In the genomic region with DNA sequence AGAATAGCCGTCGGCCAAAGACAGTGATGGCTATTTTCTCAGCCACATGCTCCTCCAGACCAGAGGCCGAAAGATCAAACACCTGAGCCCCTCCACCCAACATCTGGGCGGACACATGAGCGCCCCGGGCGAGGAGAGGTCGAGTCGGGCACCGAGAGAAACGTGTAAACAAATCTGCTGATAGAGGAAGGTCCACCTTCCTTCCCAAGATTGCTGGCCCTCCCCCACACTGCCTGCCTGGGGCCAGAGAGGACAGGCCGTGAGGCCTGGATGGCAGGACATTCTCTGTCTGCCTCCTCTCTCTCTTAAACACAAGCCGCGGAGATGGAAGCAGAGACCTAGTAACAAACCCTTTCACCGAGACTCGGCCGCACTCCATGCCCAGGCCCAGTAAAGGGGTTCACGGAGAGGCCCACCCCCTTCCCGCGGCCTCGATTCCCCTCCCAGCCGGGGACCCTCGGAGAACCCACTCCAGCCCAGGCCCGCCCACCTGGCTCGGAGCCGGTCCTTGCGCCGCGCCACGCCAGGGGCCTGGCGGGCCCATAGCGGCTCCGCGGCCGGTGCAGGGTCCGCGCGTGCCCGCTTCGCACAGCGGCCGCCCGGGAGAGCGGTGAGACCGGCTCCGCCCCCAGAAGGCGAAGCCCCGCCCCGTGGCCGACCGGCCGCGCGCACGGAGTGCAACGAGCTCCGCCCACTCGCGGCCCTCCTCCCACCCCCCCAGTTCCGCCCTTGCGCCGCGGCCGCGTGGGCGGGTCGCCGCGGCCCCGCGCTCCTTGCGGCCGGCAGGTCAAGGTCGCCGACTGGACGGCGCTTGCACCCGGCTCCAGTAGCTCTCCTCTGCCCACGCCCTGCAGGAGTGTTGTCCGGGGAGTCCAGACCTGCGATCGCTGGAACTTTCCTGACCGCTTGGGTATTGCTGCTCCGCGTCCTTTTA, we compare ENCODE assay signal across 8 mouse cellular contexts. TPM values are rescaled to one million over a fixed set of nuclear protein-coding genes. Genes with fewer than 3 reads are reported as not detected.
A peak's percentile ranks its signal among the peaks of the same experiment; 100 is the strongest.
DNase-seq lines count a peak whose midpoint lies in the region; ATAC-seq and TF ChIP-seq lines count a peak whose summit lies in the region.

No protein-coding gene starts in this region.

- peak overlapping the region; percentile 90 for H3K4me2 ChIP-seq in heart, embryonic 11.5 days
- H3K4me2 ChIP-seq in kidney, embryonic 16.5 days (replicated peaks; ENCODE audit: low read depth, low read length), result peak overlapping the region; percentile 72
- H3K4me2 ChIP-seq in liver, embryonic 12.5 days, result peak overlapping the region; percentile 83

- peaks cover 17% of the 10 kb centered on the region for H3K36me3 ChIP-seq in heart, embryonic 11.5 days (ENCODE audit: control insufficient read depth, insufficient read depth, low read length)
- H3K36me3 ChIP-seq in kidney, embryonic 16.5 days (ENCODE audit: insufficient read depth, low read length), result peaks cover 21% of the 10 kb centered on the region
- peaks cover 40% of the 10 kb centered on the region for H3K36me3 ChIP-seq in liver, embryonic 12.5 days

- peaks cover 6% of the 10 kb centered on the region for H3K27me3 ChIP-seq in heart, embryonic 11.5 days (ENCODE audit: control insufficient read depth, insufficient read depth, low read length)
- no peaks in the 10 kb centered on the region for H3K27me3 ChIP-seq in kidney, embryonic 16.5 days (ENCODE audit: insufficient read depth, low read length)
- H3K27me3 ChIP-seq in liver, embryonic 12.5 days (replicated peaks), result peaks cover 19% of the 10 kb centered on the region

- H3K27ac ChIP-seq in heart, embryonic 11.5 days (ENCODE audit: low read depth, low read length), result peak overlapping the region; percentile 99
- H3K27ac ChIP-seq in kidney, embryonic 16.5 days (ENCODE audit: low read length), result peak overlapping the region; percentile 98
- H3K27ac ChIP-seq in liver, embryonic 12.5 days, result peak overlapping the region; percentile 96

- DNase-seq in CD4-positive, CD25-positive, alpha-beta regulatory T cell, adult 2 months (ENCODE audit: low read depth, low spot score), result peak; percentile 94
- peak; percentile 93 for DNase-seq in brain, embryonic 14.5 days (ENCODE audit: low read depth)
- peak; percentile 91 for DNase-seq in naive thymus-derived CD4-positive, alpha-beta T cell, adult 2 months (ENCODE audit: low read depth)
- DNase-seq in spleen, postnatal 4 days (ENCODE audit: low spot score in 2 of 2), result peak; percentile 97 to 99

- peak overlapping the region; percentile 90 for H3K4me3 ChIP-seq in heart, embryonic 11.5 days (ENCODE audit: low read depth, low read length)
- H3K4me3 ChIP-seq in kidney, embryonic 16.5 days (ENCODE audit: low read length), result peak overlapping the region; percentile 79
- H3K4me3 ChIP-seq in liver, embryonic 12.5 days, result peak overlapping the region; percentile 91

- peaks cover 11% of the 10 kb centered on the region for H3K4me1 ChIP-seq in heart, embryonic 11.5 days (ENCODE audit: control insufficient read depth, insufficient read depth, low read length)
- H3K4me1 ChIP-seq in kidney, embryonic 16.5 days (ENCODE audit: insufficient read depth, low read length), result peaks cover 26% of the 10 kb centered on the region
- H3K4me1 ChIP-seq in liver, embryonic 12.5 days, result peaks cover 77% of the 10 kb centered on the region

- peak overlapping the region; percentile 95 for H3K9ac ChIP-seq in heart, embryonic 11.5 days (ENCODE audit: low read depth, low read length)
- peak overlapping the region; percentile 92 for H3K9ac ChIP-seq in kidney, embryonic 16.5 days (replicated peaks; ENCODE audit: low read length)
- peak overlapping the region; percentile 96 for H3K9ac ChIP-seq in liver, embryonic 12.5 days

- WGBS in heart, embryonic 11.5 days (ENCODE audit: insufficient replicate concordance), result under 1% methylated on average over 83 of the region's 85 CpGs
- under 1% methylated on average over 78 of the region's 85 CpGs for WGBS in kidney, embryonic 16.5 days
- WGBS in liver, embryonic 12.5 days (ENCODE audit: insufficient replicate concordance), result under 1% methylated on average over 84 of the region's 85 CpGs

- no peak for TF ChIP-seq CTCF in brain, embryonic 14.5 days (IDR thresholded peaks at IDR 0.05; ENCODE audit: borderline replicate concordance, extremely low read depth, insufficient read depth, insufficient read length)

- peak; percentile 53 for ATAC-seq in erythroblast, adult 5-6 weeks (replicated peaks; ENCODE audit: low FRiP score, poor library complexity, severe bottlenecking)
- ATAC-seq in heart, embryonic 11.5 days (replicated peaks; ENCODE audit: insufficient number of reproducible peaks, low FRiP score, low TSS enrichment), result peak; percentile 80
- peak; percentile 72 for ATAC-seq in kidney, embryonic 16.5 days (ENCODE audit: low FRiP score, low TSS enrichment)
- peak; percentile 69 for ATAC-seq in liver, embryonic 12.5 days

- peak; percentile 76 for TF ChIP-seq POLR2A in brain, embryonic 14.5 days (IDR thresholded peaks at IDR 0.05; ENCODE audit: borderline replicate concordance, extremely low read depth, insufficient read depth, insufficient read length, poor library complexity, severe bottlenecking)

- no peaks in the 10 kb centered on the region for H3K9me3 ChIP-seq in heart, embryonic 11.5 days (replicated peaks; ENCODE audit: control insufficient read depth, low read length)
- no peaks in the 10 kb centered on the region for H3K9me3 ChIP-seq in kidney, embryonic 16.5 days (ENCODE audit: low read length)
- no peaks in the 10 kb centered on the region for H3K9me3 ChIP-seq in liver, embryonic 12.5 days (replicated peaks)

RNA-seq across cellular contexts. Expression of a gene that starts 0.6 kb away (rescaled TPM):
- polyA plus RNA-seq in brain, embryonic 14.5 days (2012; rRNA removed), result 122 and 129 TPM in 2 replicates
- 461 and 462 TPM in 2 replicates for total RNA-seq in erythroblast, adult 5-6 weeks (2015; ENCODE audit: low replicate concordance)
- 236 and 290 TPM in 2 replicates for total RNA-seq in erythroblast, adult 5-6 weeks (2017; ENCODE audit: low replicate concordance)
- polyA plus RNA-seq in heart, embryonic 11.5 days (2014; fragmentation: Nextera tagmentation; extraction: Ambion mirVana), result 274 and 281 TPM in 2 replicates
- polyA plus RNA-seq in kidney, embryonic 16.5 days (2015; fragmentation: Nextera tagmentation; extraction: Ambion mirVana), result 337 and 360 TPM in 2 replicates
- 365 and 367 TPM in 2 replicates for polyA plus RNA-seq in liver, embryonic 12.5 days (2016; fragmentation: Nextera tagmentation; extraction: Ambion mirVana)

RNA-seq across cellular contexts. Expression of a gene that starts 14.0 kb away (rescaled TPM):
- polyA plus RNA-seq in brain, embryonic 14.5 days (2012; rRNA removed), result 292 and 306 TPM in 2 replicates
- total RNA-seq in erythroblast, adult 5-6 weeks (2015; ENCODE audit: low replicate concordance), result 3.1 TPM in 1 of 2 replicates, not detected in the other
- total RNA-seq in erythroblast, adult 5-6 weeks (2017; ENCODE audit: low replicate concordance), result 2.7 and 7.5 TPM in 2 replicates
- polyA plus RNA-seq in heart, embryonic 11.5 days (2014; fragmentation: Nextera tagmentation; extraction: Ambion mirVana), result 1.3 TPM in 2 replicates
- 3.3 and 3.9 TPM in 2 replicates for polyA plus RNA-seq in kidney, embryonic 16.5 days (2015; fragmentation: Nextera tagmentation; extraction: Ambion mirVana)
- 1.9 and 2.1 TPM in 2 replicates for polyA plus RNA-seq in liver, embryonic 12.5 days (2016; fragmentation: Nextera tagmentation; extraction: Ambion mirVana)

RNA-seq across cellular contexts. Expression of a gene that starts 22.9 kb away (rescaled TPM):
- polyA plus RNA-seq in brain, embryonic 14.5 days (2012; rRNA removed), result 33.2 and 53.0 TPM in 2 replicates
- 85.7 and 90.1 TPM in 2 replicates for total RNA-seq in erythroblast, adult 5-6 weeks (2015; ENCODE audit: low replicate concordance)
- 26.3 and 56.1 TPM in 2 replicates for total RNA-seq in erythroblast, adult 5-6 weeks (2017; ENCODE audit: low replicate concordance)
- 110 and 113 TPM in 2 replicates for polyA plus RNA-seq in heart, embryonic 11.5 days (2014; fragmentation: Nextera tagmentation; extraction: Ambion mirVana)
- 208 and 213 TPM in 2 replicates for polyA plus RNA-seq in kidney, embryonic 16.5 days (2015; fragmentation: Nextera tagmentation; extraction: Ambion mirVana)
- polyA plus RNA-seq in liver, embryonic 12.5 days (2016; fragmentation: Nextera tagmentation; extraction: Ambion mirVana), result 55.8 and 58.1 TPM in 2 replicates

RNA-seq across cellular contexts. Expression of a gene that starts 40.3 kb away (rescaled TPM):
- polyA plus RNA-seq in brain, embryonic 14.5 days (2012; rRNA removed), result 221 and 276 TPM in 2 replicates
- total RNA-seq in erythroblast, adult 5-6 weeks (2015; ENCODE audit: low replicate concordance), result not detected in 2 replicates
- not detected in 2 replicates for total RNA-seq in erythroblast, adult 5-6 weeks (2017; ENCODE audit: low replicate concordance)
- polyA plus RNA-seq in heart, embryonic 11.5 days (2014; fragmentation: Nextera tagmentation; extraction: Ambion mirVana), result 3.1 and 5.1 TPM in 2 replicates
- 5.3 and 5.8 TPM in 2 replicates for polyA plus RNA-seq in kidney, embryonic 16.5 days (2015; fragmentation: Nextera tagmentation; extraction: Ambion mirVana)
- 1.3 and 1.9 TPM in 2 replicates for polyA plus RNA-seq in liver, embryonic 12.5 days (2016; fragmentation: Nextera tagmentation; extraction: Ambion mirVana)

RNA-seq across cellular contexts. Expression of a gene that starts 41.2 kb away (rescaled TPM):
- 1.3 and 2.6 TPM in 2 replicates for polyA plus RNA-seq in brain, embryonic 14.5 days (2012; rRNA removed)
- 4,977 and 5,433 TPM in 2 replicates for total RNA-seq in erythroblast, adult 5-6 weeks (2015; ENCODE audit: low replicate concordance)
- total RNA-seq in erythroblast, adult 5-6 weeks (2017; ENCODE audit: low replicate concordance), result 6,454 and 7,565 TPM in 2 replicates
- polyA plus RNA-seq in heart, embryonic 11.5 days (2014; fragmentation: Nextera tagmentation; extraction: Ambion mirVana), result 102 and 112 TPM in 2 replicates
- polyA plus RNA-seq in kidney, embryonic 16.5 days (2015; fragmentation: Nextera tagmentation; extraction: Ambion mirVana), result 9.0 and 9.6 TPM in 2 replicates
- polyA plus RNA-seq in liver, embryonic 12.5 days (2016; fragmentation: Nextera tagmentation; extraction: Ambion mirVana), result 913 and 972 TPM in 2 replicates

Comparison
In these comparisons a context has a peak if more than half of its experiments do, and no peak if none do; other contexts are left out.
1. Peak in every context shown above with its lines: DNase-seq, ATAC-seq, H3K4me3 ChIP-seq and H3K27ac ChIP-seq.
2. RNA of a gene that starts 14.0 kb away (polyA plus RNA-seq): 292 to 306 TPM in brain, embryonic 14.5 days; 3.3 to 3.9 TPM in kidney, embryonic 16.5 days, 1.9 to 2.1 TPM in liver, embryonic 12.5 days and 1.3 TPM in heart, embryonic 11.5 days; every median in the first group is over 10 times any median in the second.